Mouse (Mus musculus) G1E (cell line): ENCODE results near the gene Olfr96.

ENCODE experiments used
- CTCF ChIP-seq: IDR thresholded peaks from 2 replicates; pipeline ENCODE4 v1.5.1; 2012; ENCODE audit warnings: low read depth, low read length, inconsistent platforms, mixed read lengths
- POLR2AphosphoS5 ChIP-seq: IDR thresholded peaks from 2 replicates; pipeline ENCODE4 v1.6.1; 2012; ENCODE audit warnings: low read depth, low read length, inconsistent platforms; ENCODE audit not compliant: insufficient replicate concordance
- TAL1 ChIP-seq: conservative IDR thresholded peaks from 2 replicates; pipeline ENCODE4 v1.6.1; 2012; ENCODE audit warnings: low read depth, low read length, inconsistent platforms, mixed read lengths

DNA sequence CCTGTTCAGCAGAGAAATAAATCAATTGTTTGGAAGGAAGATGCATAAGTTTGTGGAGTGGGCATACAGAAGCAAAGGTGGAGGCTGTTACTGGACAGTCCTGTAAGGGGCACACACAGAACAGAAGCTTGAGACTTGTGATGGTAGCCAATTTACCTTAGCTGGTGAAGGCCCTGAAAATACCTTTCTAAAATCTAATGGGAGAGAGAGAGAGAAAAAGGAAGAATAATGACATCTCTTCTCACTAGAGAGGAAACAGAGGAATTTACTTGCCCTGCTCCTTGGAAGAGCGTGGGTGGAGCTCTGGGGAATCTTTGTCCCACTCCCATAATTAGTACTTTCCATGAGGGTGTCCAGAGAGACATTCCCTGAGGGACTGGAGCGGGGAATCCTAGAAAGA lies 19.1 kb upstream of the Olfr96 start, which contains the start of gene Olfr94:
- TF ChIP-seq CTCF (no peak), POLR2AphosphoS5 (no peak), TAL1 (no peak)
